Mouse (Mus musculus) ES-E14 (cell line): ENCODE measurements around the gene E130308A19Rik. TPM values are rescaled to one million over a fixed set of nuclear protein-coding genes. Genes with fewer than 3 reads are reported as not detected.

Experiments used
- DNase-seq: peaks from one replicate; pipeline ENCODE4 v3.0.0-alpha.2; 2013; ENCODE audit warnings: low read depth, low spot score
- H3K27ac ChIP-seq: 2 replicates; pipeline ENCODE4 v1.5.1; 2012; ENCODE audit warnings: low read depth, mild to moderate bottlenecking, low read length, moderate library complexity, mixed read lengths; ENCODE audit not compliant: poor library complexity, insufficient read depth, severe bottlenecking
- H3K36me3 ChIP-seq: 2 replicates; pipeline ENCODE4 v1.6.1; 2012; ENCODE audit warnings: mild to moderate bottlenecking, low read length, moderate library complexity, mixed read lengths; ENCODE audit not compliant: control insufficient read depth, poor library complexity, insufficient read depth, severe bottlenecking
- H3K4me1 ChIP-seq, 2 experiments: fragments of 150-350 bp in 1 of 2; sonication (generic) in 1 of 2; 2 replicates each; pipeline ENCODE4 v1.6.1; 2012; ENCODE audit warnings: low read length in 2 of 2, mild to moderate bottlenecking in 1 of 2, mixed read lengths in 1 of 2; ENCODE audit not compliant: control insufficient read depth in 2 of 2, insufficient read depth in 2 of 2, poor library complexity in 1 of 2
- H3K4me3 ChIP-seq, 2 experiments: fragments of 150-350 bp in 1 of 2; sonication (generic) in 1 of 2; 2 replicates each; pipeline ENCODE4 v1.5.1; 2012; ENCODE audit warnings: low read length in 2 of 2, low read depth in 1 of 2, mild to moderate bottlenecking in 1 of 2, mixed read lengths in 1 of 2; ENCODE audit not compliant: insufficient read depth in 1 of 2, poor library complexity in 1 of 2, severe bottlenecking in 1 of 2
- H3K9ac ChIP-seq: 2 replicates; pipeline ENCODE4 v1.6.1; 2012; ENCODE audit warnings: low read depth, mild to moderate bottlenecking, low read length, mixed read lengths; ENCODE audit not compliant: poor library complexity, insufficient read depth, severe bottlenecking
- H3K9me3 ChIP-seq: fragments of 150-350 bp; sonication (generic); 2 replicates; pipeline ENCODE4 v1.6.1; 2012; ENCODE audit warnings: low read depth, mild to moderate bottlenecking, low read length; ENCODE audit not compliant: control insufficient read depth, insufficient read depth
- CHD2 ChIP-seq: IDR thresholded peaks from 2 replicates; pipeline ENCODE4 v1.6.1; 2014; ENCODE audit warnings: mild to moderate bottlenecking, low read depth, low read length, inconsistent platforms
- HCFC1 ChIP-seq: IDR thresholded peaks from 2 replicates; pipeline ENCODE4 v1.6.1; 2012; ENCODE audit warnings: low read length, inconsistent platforms, borderline replicate concordance; ENCODE audit not compliant: insufficient read depth
- MAFK ChIP-seq: IDR thresholded peaks from 2 replicates; pipeline ENCODE4 v1.6.1; 2014; ENCODE audit warnings: mild to moderate bottlenecking, low read depth, low read length, inconsistent platforms; ENCODE audit not compliant: insufficient read depth
- ZC3H11A ChIP-seq: IDR thresholded peaks from 2 replicates; pipeline ENCODE4 v1.6.1; 2012; ENCODE audit warnings: low read depth, mild to moderate bottlenecking, inconsistent platforms, low read length, borderline replicate concordance
- ZNF384 ChIP-seq: IDR thresholded peaks from 2 replicates; pipeline ENCODE4 v1.6.1; 2012; ENCODE audit warnings: low read depth, low read length, inconsistent platforms
- in situ Hi-C, 2 experiments: fragments of 600-800 bp; cut with MboI; formaldehyde crosslinking; loops; one replicate each; pipeline ENCODE4 v1.15.1; 2025; ENCODE audit warnings: low sequenced_read_pairs in 2 of 2, inconsistent platforms in 1 of 2; ENCODE audit not compliant: unreplicated experiment in 2 of 2
- total RNA-seq: library from RNA; depleted of rRNA; stranded (reverse); fragments of 300-350 nt; gene quantifications from 2 replicates; pipeline ENCODE4 v1.2.3, GENCODE M21; 2012

Gene E130308A19Rik
- total RNA-seq, 1 experiment = 14.9 TPM

DNA sequence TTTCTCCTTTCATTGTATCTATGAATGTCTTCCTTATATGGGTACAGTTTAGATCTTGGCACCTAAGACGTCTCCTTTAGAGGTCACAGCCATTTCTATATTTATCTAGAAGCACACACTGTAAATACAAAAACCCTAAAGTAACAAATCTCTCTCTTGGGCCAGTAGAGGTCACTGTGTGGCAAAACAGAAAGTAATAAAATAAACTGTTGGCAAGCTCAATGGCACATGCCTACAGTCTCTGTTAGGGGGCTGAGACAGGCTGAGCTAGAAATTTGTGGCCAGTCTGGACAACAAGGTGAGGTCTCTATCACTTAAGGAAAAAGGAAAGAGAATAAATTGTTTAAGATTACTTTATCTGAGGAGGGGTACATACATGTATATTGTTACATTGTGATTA is 11.0 kb upstream of the E130308A19Rik start:
- Histone ChIP-seq H3K36me3 (no peaks in the 10 kb centered on the region), H3K9ac (no peak overlapping the region), H3K9me3 (no peaks in the 10 kb centered on the region), H3K4me3 (no peak overlapping the region), H3K27ac (no peak overlapping the region), H3K4me1 (no peaks in the 10 kb centered on the region)
- in situ Hi-C loops = no loop called here
- no peak for DNase-seq
- TF ChIP-seq HCFC1 (no peak), MAFK (no peak), ZC3H11A (no peak), CHD2 (no peak), ZNF384 (no peak)

DNA sequence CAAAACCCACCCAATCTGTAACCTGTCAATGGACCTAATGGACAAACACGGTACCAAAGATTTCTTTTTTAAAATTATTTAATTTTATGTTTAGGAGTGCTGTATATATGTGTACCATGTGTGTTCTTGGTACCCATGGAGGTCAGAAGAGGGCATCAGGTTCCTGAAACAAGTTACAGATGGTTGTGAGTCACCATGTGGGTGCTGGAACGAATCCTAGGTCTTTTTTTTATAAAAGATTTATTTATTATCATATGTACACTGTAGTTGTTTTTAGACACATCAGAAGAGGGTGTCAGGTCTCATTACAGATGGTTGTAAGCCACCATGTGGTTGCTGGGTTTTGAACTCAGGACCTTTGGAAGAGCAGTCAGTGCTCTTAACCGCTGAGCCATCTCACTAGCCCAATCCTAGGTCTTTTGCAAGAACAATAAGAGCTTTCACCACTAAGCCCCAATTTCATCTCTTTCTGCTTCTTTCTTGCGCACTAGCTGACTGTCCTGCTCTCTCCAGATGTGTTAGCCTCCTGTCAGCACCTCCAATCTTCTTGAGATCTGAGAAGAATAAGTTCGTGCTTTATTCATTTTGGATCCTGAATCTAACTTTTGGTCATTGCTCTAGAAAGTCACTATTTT is 6.3 kb upstream of the E130308A19Rik start:
- Histone ChIP-seq H3K9ac (no peak overlapping the region), H3K4me3 (no peak overlapping the region), H3K36me3 (no peaks in the 10 kb centered on the region), H3K27ac (no peak overlapping the region), H3K9me3 (no peaks in the 10 kb centered on the region), H3K4me1 (no peaks in the 10 kb centered on the region)
- in situ Hi-C loops = no loop called here
- no peak for TF ChIP-seq MAFK
- no peak for TF ChIP-seq CHD2
- TF ChIP-seq ZC3H11A = no peak
- no peak for TF ChIP-seq ZNF384
- no peak for TF ChIP-seq HCFC1
- no peak for DNase-seq

DNA sequence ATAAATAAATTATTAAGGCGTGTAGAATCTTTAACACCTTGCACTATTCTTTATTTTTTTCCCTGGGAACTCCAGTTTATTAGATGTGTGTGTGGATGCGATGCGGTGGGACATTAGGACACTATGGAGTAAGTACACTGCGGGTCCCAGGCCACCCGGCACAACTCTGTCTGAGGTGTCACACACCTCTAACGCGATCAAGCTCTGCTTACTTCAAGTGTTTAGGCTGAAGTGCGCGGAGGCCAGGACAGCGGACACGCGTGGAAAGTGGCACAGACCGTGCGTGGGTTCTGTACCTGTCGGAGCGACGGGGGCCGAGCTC is 374 bp upstream of the E130308A19Rik start:
- TF ChIP-seq HCFC1 (no peak), ZNF384 (no peak), ZC3H11A (no peak), MAFK (no peak), CHD2 (no peak)
- in situ Hi-C loops = no loop called here
- H3K9ac ChIP-seq = peak overlapping the region; percentile 95
- no peak for DNase-seq
- H3K27ac ChIP-seq = no peak overlapping the region
- H3K4me1 ChIP-seq = 0 out of 4 replicates have a peak, but pooled peaks cover 0 to 1% of the 10 kb centered on the region in 2 experiments
- peak overlapping the region; percentile 96 to 97 for H3K4me3 ChIP-seq
- H3K9me3 ChIP-seq = no peaks in the 10 kb centered on the region
- no peaks in the 10 kb centered on the region for H3K36me3 ChIP-seq

DNA sequence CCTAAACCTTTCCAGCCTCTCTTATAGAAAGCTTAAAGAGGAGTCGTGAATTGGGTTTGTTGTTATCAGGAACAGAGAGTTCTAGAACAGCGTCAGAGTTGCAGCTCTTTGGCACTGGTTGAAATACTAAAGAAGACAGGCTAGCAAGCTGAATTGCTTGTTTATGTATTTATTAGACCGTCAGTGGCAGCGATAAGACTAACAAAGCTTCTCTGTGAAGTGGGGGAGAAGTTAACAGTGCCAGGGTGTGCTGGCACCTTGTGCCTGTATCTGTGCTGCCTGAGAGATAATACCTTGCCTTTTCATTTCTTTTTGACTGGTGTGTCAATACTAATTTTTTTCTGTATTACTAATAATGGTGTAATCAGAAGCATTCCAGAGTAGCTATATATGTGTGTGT is 2.2 kb downstream of the E130308A19Rik start:
- DNase-seq = no peak
- Histone ChIP-seq H3K9ac (no peak overlapping the region), H3K36me3 (no peaks in the 10 kb centered on the region), H3K4me1 (0 out of 4 replicates have a peak, but pooled peaks cover 0 to 1% of the 10 kb centered on the region in 2 experiments), H3K27ac (no peak overlapping the region), H3K9me3 (no peaks in the 10 kb centered on the region), H3K4me3 (no peak overlapping the region)
- TF ChIP-seq HCFC1 = no peak
- TF ChIP-seq ZNF384 = no peak
- no peak for TF ChIP-seq ZC3H11A
- in situ Hi-C loops = no loop called here
